Mouse (Mus musculus): ENCODE measurements around the gene Agpat1. TPM values are rescaled to one million over a fixed set of nuclear protein-coding genes. Genes with fewer than 3 reads are reported as not detected.

Agpat1 gene
- polyA plus RNA-seq, 1 experiment from 2014 or later = 97.8 TPM

DNA sequence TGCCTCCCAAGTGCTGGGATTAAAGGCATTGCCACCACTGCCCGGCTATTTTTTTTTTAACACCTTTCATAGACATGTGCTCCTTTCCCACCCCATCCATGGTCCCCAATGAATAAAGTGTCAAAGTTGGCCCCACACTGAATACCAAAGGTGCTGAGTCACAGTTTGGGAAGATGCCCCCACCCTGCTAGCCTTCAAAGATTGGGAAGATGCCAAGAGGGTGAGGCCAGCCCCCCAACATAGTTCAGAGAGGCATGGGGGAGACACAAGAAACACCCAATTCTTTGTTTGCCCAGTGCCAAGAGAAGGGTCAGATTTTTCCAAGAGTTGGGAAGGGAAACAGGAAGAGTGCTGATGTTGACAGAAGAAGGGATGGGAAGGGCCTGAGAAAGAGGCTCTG lies 58.4 kb downstream of the Agpat1 start:
- Histone ChIP-seq H3K9me3 (no peaks in the 10 kb centered on the region), H3K36me3 (no peaks in the 10 kb centered on the region), H3K4me3 (no peak overlapping the region), H3K4me1 (replicated peaks) (peaks cover 12% of the 10 kb centered on the region; the same call in 1 of the 2 replicates), H3K27me3 (peaks cover 45% of the 10 kb centered on the region), H3K9ac (no peak overlapping the region), H3K4me2 (no peak overlapping the region), H3K27ac (no peak overlapping the region)
- ATAC-seq (ENCODE audit: low FRiP score) = no peak
- 84% methylated on average over 1 of the region's 1 CpGs for WGBS

- ATAC-seq (ENCODE audit: low FRiP score) = no peak
- WGBS = 89% methylated on average over 8 of the region's 8 CpGs
- H3K27me3 ChIP-seq = peaks cover 48% of the 10 kb centered on the region
- no peak overlapping the region for H3K27ac ChIP-seq
- no peaks in the 10 kb centered on the region for H3K36me3 ChIP-seq
- H3K4me1 ChIP-seq (replicated peaks) = peaks cover 12% of the 10 kb centered on the region; the same call in 1 of the 2 replicates
- H3K4me2 ChIP-seq = no peak overlapping the region
- no peak overlapping the region for H3K9ac ChIP-seq
- H3K9me3 ChIP-seq = no peaks in the 10 kb centered on the region
- no peak overlapping the region for H3K4me3 ChIP-seq
These were observed 58.9 kb downstream of the Agpat1 start for GRCm38 (mm10) chr17:34662978-34663377.

Other genes with a start within 250 kb of the Agpat1 start
- gene Btnl2, start 249.4 kb upstream of the Agpat1 start, polyA plus RNA-seq (2015; fragmentation: Nextera tagmentation; extraction: Ambion mirVana) = not detected in 2 replicates
- not detected in 2 replicates for gene Btnl1, start 227.1 kb upstream of the Agpat1 start, polyA plus RNA-seq (2015; fragmentation: Nextera tagmentation; extraction: Ambion mirVana)
- 3.6 and 4.1 TPM in 2 replicates for gene BC051142, start 205.4 kb upstream of the Agpat1 start, polyA plus RNA-seq (2015; fragmentation: Nextera tagmentation; extraction: Ambion mirVana)
- not detected in 2 replicates for gene Btnl4, start 126.9 kb upstream of the Agpat1 start, polyA plus RNA-seq (2015; fragmentation: Nextera tagmentation; extraction: Ambion mirVana)
- gene Btnl6, start 86.9 kb upstream of the Agpat1 start, polyA plus RNA-seq (2015; fragmentation: Nextera tagmentation; extraction: Ambion mirVana) = not detected in 2 replicates
- 7.4 and 8.4 TPM in 2 replicates for gene Notch4, start 40.0 kb upstream of the Agpat1 start, polyA plus RNA-seq (2015; fragmentation: Nextera tagmentation; extraction: Ambion mirVana)
- 3.2 and 4.9 TPM in 2 replicates for gene Gpsm3, start 14.5 kb upstream of the Agpat1 start, polyA plus RNA-seq (2015; fragmentation: Nextera tagmentation; extraction: Ambion mirVana)
- gene Pbx2, start 13.0 kb upstream of the Agpat1 start, polyA plus RNA-seq (2015; fragmentation: Nextera tagmentation; extraction: Ambion mirVana) = 8.9 and 10.6 TPM in 2 replicates
- gene Ager, start 6.4 kb upstream of the Agpat1 start, polyA plus RNA-seq (2015; fragmentation: Nextera tagmentation; extraction: Ambion mirVana) = 1.9 and 2.1 TPM in 2 replicates
- 299 and 301 TPM in 2 replicates for gene Rnf5, start 572 bp upstream of the Agpat1 start, polyA plus RNA-seq (2015; fragmentation: Nextera tagmentation; extraction: Ambion mirVana)
- 11.7 and 12.9 TPM in 2 replicates for gene Egfl8, start 11.7 kb downstream of the Agpat1 start, polyA plus RNA-seq (2015; fragmentation: Nextera tagmentation; extraction: Ambion mirVana)
- 21.7 and 22.7 TPM in 2 replicates for gene Ppt2, start 24.2 kb downstream of the Agpat1 start, polyA plus RNA-seq (2015; fragmentation: Nextera tagmentation; extraction: Ambion mirVana)
- gene Prrt1, start 25.3 kb downstream of the Agpat1 start, polyA plus RNA-seq (2015; fragmentation: Nextera tagmentation; extraction: Ambion mirVana) = 5.5 and 5.6 TPM in 2 replicates
- 16.9 and 17.6 TPM in 2 replicates for gene Fkbpl, start 40.5 kb downstream of the Agpat1 start, polyA plus RNA-seq (2015; fragmentation: Nextera tagmentation; extraction: Ambion mirVana)
- 117 and 122 TPM in 2 replicates for gene Atf6b, start 42.9 kb downstream of the Agpat1 start, polyA plus RNA-seq (2015; fragmentation: Nextera tagmentation; extraction: Ambion mirVana)
- 0.09 TPM in 2 replicates for gene Tnxb, start 66.3 kb downstream of the Agpat1 start, polyA plus RNA-seq (2015; fragmentation: Nextera tagmentation; extraction: Ambion mirVana)
- gene C4b, start 139.6 kb downstream of the Agpat1 start, polyA plus RNA-seq (2015; fragmentation: Nextera tagmentation; extraction: Ambion mirVana) = 0.09 TPM in 1 of 2 replicates, not detected in the other
- not detected in 2 replicates for gene Cyp21a1, start 200.3 kb downstream of the Agpat1 start, polyA plus RNA-seq (2015; fragmentation: Nextera tagmentation; extraction: Ambion mirVana)
- gene Stk19, start 232.7 kb downstream of the Agpat1 start, polyA plus RNA-seq (2015; fragmentation: Nextera tagmentation; extraction: Ambion mirVana) = 36.5 and 40.5 TPM in 2 replicates
- 68.9 and 69.6 TPM in 2 replicates for gene Dxo, start 232.8 kb downstream of the Agpat1 start, polyA plus RNA-seq (2015; fragmentation: Nextera tagmentation; extraction: Ambion mirVana)
- 54.1 and 60.4 TPM in 2 replicates for gene Skiv2l, start 245.9 kb downstream of the Agpat1 start, polyA plus RNA-seq (2015; fragmentation: Nextera tagmentation; extraction: Ambion mirVana)
- 82.7 and 88.9 TPM in 2 replicates for gene Nelfe, start 246.1 kb downstream of the Agpat1 start, polyA plus RNA-seq (2015; fragmentation: Nextera tagmentation; extraction: Ambion mirVana)

All from hindbrain, embryonic 13.5 days (tissue).